Mouse (Mus musculus): ENCODE data around the gene Foxi1. TPM values are rescaled to one million over a fixed set of nuclear protein-coding genes. Genes with fewer than 3 reads are reported as not detected.

Foxi1 gene
- polyA plus RNA-seq, 1 experiment: not detected

DNA sequence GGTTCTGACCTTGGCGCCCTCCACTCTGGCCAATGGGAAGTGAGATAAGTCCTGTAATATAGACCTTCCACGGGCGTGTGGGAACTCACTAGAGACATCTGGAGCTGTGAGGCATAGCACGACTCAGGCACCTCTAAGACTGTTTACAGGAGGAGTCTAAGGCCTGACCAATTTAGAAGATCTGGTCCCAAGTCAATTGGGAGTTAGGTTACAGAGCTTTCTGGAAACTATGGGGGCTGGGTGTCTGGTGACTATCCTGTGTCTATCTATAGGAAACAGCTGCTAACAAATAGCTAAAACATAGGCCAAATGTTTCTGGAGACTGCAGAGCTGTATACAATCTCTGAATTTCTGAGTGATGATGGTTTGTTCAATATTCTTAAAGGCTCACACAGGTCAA lies 41.5 kb downstream of the Foxi1 start:
- no peak overlapping the region for H3K27ac ChIP-seq (ENCODE audit: insufficient read depth, low read depth, low read length)
- no peak for TF ChIP-seq CTCF (IDR thresholded peaks at IDR 0.05; ENCODE audit: low read depth, low read length)
- no peak for TF ChIP-seq POLR2A (IDR thresholded peaks at IDR 0.05; ENCODE audit: borderline replicate concordance, low read depth, low read length)
- H3K4me3 ChIP-seq (ENCODE audit: insufficient read depth, low read length): no peak overlapping the region
- H3K4me1 ChIP-seq (ENCODE audit: control insufficient read depth, insufficient read depth, low read length): no peaks in the 10 kb centered on the region

DNA sequence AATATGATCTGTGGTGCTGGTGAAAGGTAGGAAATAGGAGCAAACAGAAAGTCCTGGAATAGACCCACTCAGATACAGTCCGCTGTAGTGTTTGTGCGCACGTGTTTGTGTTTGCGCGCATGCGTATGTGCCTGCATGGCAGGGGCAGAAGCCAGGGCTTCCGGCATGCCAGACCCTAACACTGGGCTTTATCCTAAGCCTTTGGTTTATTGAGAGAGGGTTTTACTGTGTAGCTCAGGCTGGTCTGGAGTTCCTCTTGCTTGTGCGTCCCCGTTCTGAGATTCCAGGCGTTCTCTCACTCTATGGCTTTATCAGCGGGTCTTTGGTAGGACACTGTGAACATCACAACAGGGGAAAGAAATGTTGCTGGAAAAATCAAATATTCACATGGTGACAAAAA lies 42.6 kb downstream of the Foxi1 start:
- no peak for TF ChIP-seq CTCF (IDR thresholded peaks at IDR 0.05; ENCODE audit: low read depth, low read length)
- TF ChIP-seq POLR2A (IDR thresholded peaks at IDR 0.05; ENCODE audit: borderline replicate concordance, low read depth, low read length): no peak
- Histone ChIP-seq H3K27ac (ENCODE audit: insufficient read depth, low read depth, low read length) (no peak overlapping the region), H3K4me3 (ENCODE audit: insufficient read depth, low read length) (no peak overlapping the region), H3K4me1 (ENCODE audit: control insufficient read depth, insufficient read depth, low read length) (no peaks in the 10 kb centered on the region)

DNA sequence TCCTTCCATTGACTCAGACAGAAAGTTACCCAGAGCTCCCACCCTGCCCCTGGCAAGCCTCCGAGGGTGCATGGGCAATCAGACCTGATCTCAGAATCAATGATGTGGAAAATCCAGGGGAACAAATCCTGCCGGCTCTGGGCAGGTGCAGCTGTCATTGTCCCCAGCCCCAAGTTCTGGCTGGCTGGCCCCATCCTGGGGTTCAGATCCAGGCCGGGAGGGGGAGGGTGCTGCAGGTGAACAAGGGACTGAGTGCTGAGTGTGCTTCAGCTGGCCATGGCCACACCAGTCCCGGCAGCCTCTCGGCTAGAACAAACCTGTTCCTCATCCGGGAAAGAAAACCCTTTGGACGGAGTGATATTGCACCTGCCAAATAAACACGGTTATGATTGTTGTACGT lies 49.0 kb downstream of the Foxi1 start:
- no peak for TF ChIP-seq CTCF (IDR thresholded peaks at IDR 0.05; ENCODE audit: low read depth, low read length)
- TF ChIP-seq POLR2A (IDR thresholded peaks at IDR 0.05; ENCODE audit: borderline replicate concordance, low read depth, low read length): no peak
- H3K4me3 ChIP-seq (ENCODE audit: insufficient read depth, low read length): no peak overlapping the region
- no peaks in the 10 kb centered on the region for H3K4me1 ChIP-seq (ENCODE audit: control insufficient read depth, insufficient read depth, low read length)
- no peak overlapping the region for H3K27ac ChIP-seq (ENCODE audit: insufficient read depth, low read depth, low read length)

DNA sequence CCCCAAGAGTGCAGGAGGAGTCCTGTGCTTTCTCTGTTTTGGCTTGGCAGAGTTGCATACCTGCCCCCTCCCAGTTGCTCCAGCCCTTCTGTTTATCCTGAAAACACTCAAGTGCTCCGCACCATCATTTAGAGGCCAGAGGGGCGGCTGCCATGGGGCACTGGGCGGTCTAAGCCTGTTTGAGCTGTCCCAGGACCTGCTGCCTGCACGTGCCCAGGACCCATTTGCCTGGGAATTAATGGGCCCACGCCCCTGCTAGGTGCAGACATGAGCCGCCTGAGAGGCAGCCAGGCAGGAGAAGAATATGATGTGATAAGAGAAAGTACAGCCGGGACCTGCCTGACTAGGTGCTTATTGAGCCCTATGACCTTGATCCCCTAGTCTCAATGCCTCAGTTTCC lies 52.7 kb downstream of the Foxi1 start:
- TF ChIP-seq POLR2A (IDR thresholded peaks at IDR 0.05; ENCODE audit: borderline replicate concordance, low read depth, low read length): no peak
- no peak for TF ChIP-seq CTCF (IDR thresholded peaks at IDR 0.05; ENCODE audit: low read depth, low read length)
- Histone ChIP-seq H3K4me3 (ENCODE audit: insufficient read depth, low read length) (no peak overlapping the region), H3K27ac (ENCODE audit: insufficient read depth, low read depth, low read length) (no peak overlapping the region)

More for the DNA sequence above, 52.7 kb downstream of the Foxi1 start:
- no peaks in the 10 kb centered on the region for H3K4me1 ChIP-seq (ENCODE audit: control insufficient read depth, insufficient read depth, low read length)

Other genes with a start within 250 kb of the Foxi1 start
- gene Kcnmb1, start 245.1 kb downstream of the Foxi1 start, polyA plus RNA-seq (2012; ENCODE audit: insufficient read depth, insufficient read length, missing spikeins): not detected in 2 replicates
- not detected in 2 replicates for gene Kcnip1, start 214.9 kb downstream of the Foxi1 start, polyA plus RNA-seq (2012; ENCODE audit: insufficient read depth, insufficient read length, missing spikeins)
- gene Lcp2, start 161.2 kb downstream of the Foxi1 start, polyA plus RNA-seq (2012; ENCODE audit: insufficient read depth, insufficient read length, missing spikeins): 96.8 and 118 TPM in 2 replicates
- not detected in 2 replicates for gene 4930469K13Rik, start 109.5 kb downstream of the Foxi1 start, polyA plus RNA-seq (2012; ENCODE audit: insufficient read depth, insufficient read length, missing spikeins)
- gene Fam196b, start 106.7 kb upstream of the Foxi1 start, polyA plus RNA-seq (2012; ENCODE audit: insufficient read depth, insufficient read length, missing spikeins): not detected in 2 replicates

All from bone marrow macrophage, adult 2 months (primary cell).